Mouse (Mus musculus) lung, adult 2 months (tissue): Measurements from ENCODE around the gene Tstd3. TPM values are rescaled to one million over a fixed set of nuclear protein-coding genes. Genes with fewer than 3 reads are reported as not detected.
"Not testable (repeated sequence)": the region's sequence is repeated elsewhere in the genome, so short reads cannot be mapped to it uniquely, and the experiment has no call there.

Experiments used
- DNase-seq: peaks from one replicate; pipeline ENCODE4 v3.0.0; 2022
- H3K4me1 ChIP-seq: fragments of 200-500 bp; 2 replicates; pipeline ENCODE4 v1.6.1; 2011; ENCODE audit warnings: low read length; ENCODE audit not compliant: control insufficient read depth, insufficient read depth
- H3K4me3 ChIP-seq: fragments of 200-500 bp; replicated peaks from 2 replicates; pipeline ENCODE3; 2011; ENCODE audit warnings: low read depth, mild to moderate bottlenecking, control low read depth, low read length; ENCODE audit errors: extremely low read depth
- CTCF ChIP-seq: fragments of 200-500 bp; IDR thresholded peaks from 2 replicates; pipeline ENCODE4 v1.5.1; 2011; ENCODE audit warnings: mild to moderate bottlenecking, low read length, control low read depth; ENCODE audit not compliant: insufficient read depth
- POLR2A ChIP-seq: fragments of 200-500 bp; IDR thresholded peaks from 2 replicates; pipeline ENCODE4 v1.6.1; 2011; ENCODE audit warnings: low read depth, mild to moderate bottlenecking, control low read depth, low read length, borderline replicate concordance; ENCODE audit errors: extremely low read depth
- WGBS: fragments of 180-500 bp; shearing (Covaris S2); methylation state at CpG from one replicate; pipeline ENCODE4 v1.1.7; 2018; 5-methylcytosine and 5-hydroxymethylcytosine counted together
- polyA plus RNA-seq: library from polyadenylated mRNA; depleted of rRNA; stranded (reverse); fragments of >200 nt; gene quantifications from 2 replicates; pipeline ENCODE4 v1.2.3, GENCODE M21; 2012; rRNA removed

The Tstd3 gene
- polyA plus RNA-seq, 1 experiment, result 1.5 TPM

DNA sequence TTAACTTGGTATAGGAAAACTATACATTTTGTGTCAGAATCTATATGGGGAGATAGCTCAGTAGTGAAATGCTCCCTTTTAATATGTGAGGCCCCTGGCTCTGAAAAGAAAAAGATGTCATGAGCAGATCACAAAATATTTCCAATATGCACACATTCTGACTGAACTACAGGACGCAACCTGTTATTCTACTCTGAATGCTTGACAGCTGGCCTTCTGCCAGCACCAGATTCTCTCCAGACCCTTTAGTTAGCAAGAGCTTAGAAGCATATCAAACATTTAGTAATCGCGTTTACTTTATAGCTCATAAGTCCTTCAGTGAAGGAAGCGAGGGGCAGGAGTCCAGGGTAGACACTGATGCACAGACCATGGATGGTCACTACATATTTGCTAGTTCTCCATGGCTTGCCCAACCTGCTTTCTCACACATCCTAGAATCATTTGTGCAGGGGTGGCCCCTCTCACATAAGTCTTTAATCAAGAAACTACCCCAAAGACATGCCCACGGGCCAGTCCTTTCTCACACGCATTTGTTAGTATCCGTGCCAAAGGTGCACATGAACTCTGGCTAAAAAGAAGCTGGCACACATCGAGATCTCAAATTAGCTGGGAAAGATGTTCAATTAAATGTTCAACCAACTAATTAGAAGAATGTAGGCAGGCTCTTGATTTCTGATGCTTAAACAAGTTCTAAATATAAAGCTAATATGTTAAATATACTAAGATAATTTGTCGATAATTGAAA is 5.4 kb downstream of the Tstd3 start:
- no peak for DNase-seq
- WGBS, result 81% methylated on average over 9 of the region's 9 CpGs
- Histone ChIP-seq H3K4me3 (no peak overlapping the region), H3K4me1 (peaks cover 4% of the 10 kb centered on the region; the same call in 1 of the 2 replicates)
- TF ChIP-seq CTCF (no peak), POLR2A (no peak)

- TF ChIP-seq CTCF (no peak), POLR2A (no peak)
- WGBS, result 52% methylated on average over 1 of the region's 1 CpGs
- Histone ChIP-seq H3K4me1 (no peaks in the 10 kb centered on the region; the same call in 1 of the 2 replicates), H3K4me3 (no peak overlapping the region)
- DNase-seq, result no peak
Observed at GRCm38 (mm10) chr4:21758860-21759259, 8.2 kb downstream of the Tstd3 start.

DNA sequence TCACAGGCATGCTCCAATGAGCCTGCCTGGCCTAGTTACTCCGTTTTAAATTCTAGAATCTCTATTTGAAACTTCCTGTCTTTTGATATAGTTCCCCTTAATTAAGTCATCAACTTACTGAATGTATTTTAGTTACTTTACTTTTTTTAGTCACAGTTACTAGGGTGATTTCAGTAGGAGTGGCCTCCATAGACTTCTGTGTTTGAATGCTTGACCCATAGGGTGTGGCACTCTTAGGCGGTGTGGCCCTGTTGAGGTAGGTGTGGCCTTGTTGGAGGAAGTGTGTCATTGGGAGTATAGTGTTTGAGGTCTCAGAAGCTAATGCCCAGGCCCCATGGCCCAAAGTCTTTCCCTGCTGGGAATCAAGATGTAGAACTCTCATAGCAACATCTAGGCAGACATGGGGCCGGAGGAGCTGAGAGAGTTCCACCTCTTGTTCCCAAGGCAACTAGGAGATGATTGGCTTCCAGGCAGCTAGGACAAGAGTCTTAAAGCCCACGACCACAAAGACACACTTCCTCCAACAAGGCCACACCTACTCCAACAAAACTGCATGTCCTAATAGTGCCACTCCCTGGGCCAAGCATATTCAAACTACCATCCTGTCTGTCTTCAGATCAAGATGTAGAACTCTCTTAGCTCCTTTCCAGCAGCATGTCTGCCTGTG is 11.8 kb downstream of the Tstd3 start:
- TF ChIP-seq POLR2A, result no peak
- no peak for TF ChIP-seq CTCF
- 47% methylated on average over 4 of the region's 4 CpGs for WGBS
- no peak for DNase-seq
- Histone ChIP-seq H3K4me3 (no peak overlapping the region), H3K4me1 (no peaks in the 10 kb centered on the region; the same call in 1 of the 2 replicates)

DNA sequence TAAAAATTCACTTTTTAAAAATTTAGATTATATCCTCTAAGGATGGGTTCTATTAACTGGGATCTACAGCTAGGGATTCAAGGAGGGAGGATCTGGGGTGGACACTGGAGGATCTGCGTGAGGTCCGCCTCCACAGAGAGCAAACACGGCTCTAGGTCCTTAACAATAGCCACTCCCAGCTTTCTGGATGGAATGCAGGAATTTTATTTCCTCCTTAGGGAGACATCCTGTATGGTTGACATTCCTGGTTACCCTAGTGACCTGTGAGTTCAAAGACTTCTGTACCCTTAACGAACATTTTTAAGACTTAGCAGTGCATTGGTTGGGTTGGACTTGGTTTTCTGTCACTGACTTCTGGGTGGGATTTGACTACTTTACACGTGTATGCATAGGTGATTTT is 21.3 kb downstream of the Tstd3 start:
- H3K4me1 ChIP-seq, result no peaks in the 10 kb centered on the region
- TF ChIP-seq CTCF (no peak), POLR2A (no peak)
- no peak overlapping the region for H3K4me3 ChIP-seq
- WGBS, result 55% methylated on average over 5 of the region's 5 CpGs
- DNase-seq, result no peak

GRCm38 (mm10) chr4:21744142-21744541 is 22.9 kb downstream of the Tstd3 start:
- not testable (repeated sequence) for DNase-seq, H3K4me1 ChIP-seq, H3K4me3 ChIP-seq
- WGBS, result 98% methylated on average over 8 of the region's 8 CpGs

DNA sequence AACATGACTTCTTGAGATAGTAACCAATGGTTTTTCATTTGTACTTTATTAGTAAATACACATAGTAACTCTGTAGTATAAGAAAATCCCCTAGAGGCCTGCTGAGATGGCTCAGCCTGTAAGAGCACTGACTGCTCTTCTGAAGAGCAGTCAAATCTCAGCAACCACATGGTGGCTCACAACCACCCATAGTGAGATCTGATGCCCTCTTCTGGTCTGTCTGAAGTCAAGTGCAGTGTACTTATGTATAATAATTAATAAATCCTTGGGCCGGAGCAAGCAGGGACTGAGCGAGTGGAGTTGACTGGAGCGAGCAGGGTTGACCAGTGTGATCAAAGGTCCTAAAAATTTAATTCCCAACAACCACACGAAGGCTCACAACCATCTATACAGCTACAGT is 27.8 kb downstream of the Tstd3 start:
- TF ChIP-seq CTCF (no peak), POLR2A (no peak)
- 59% methylated on average over 4 of the region's 4 CpGs for WGBS
- no peak overlapping the region for H3K4me3 ChIP-seq
- no peaks in the 10 kb centered on the region for H3K4me1 ChIP-seq
- DNase-seq, result no peak

GRCm38 (mm10) chr4:21727615-21728165 is 39.3 kb downstream of the Tstd3 start, which contains the start of gene Ccnc:
TSS of gene Ccnc (plus strand) at chr4:21727701.
- TF ChIP-seq CTCF (no peak), POLR2A (peak; percentile 88)
- Histone ChIP-seq H3K4me3 (peak within 1 kb of the TSS; percentile 93), H3K4me1 (no peaks in the 10 kb centered on the region)
- WGBS, result under 1% methylated on average over 37 of the region's 37 CpGs
- peak; percentile 89 for DNase-seq

- TF ChIP-seq POLR2A (no peak), CTCF (peak; percentile 41; the same call in 1 of the 2 replicates)
- Histone ChIP-seq H3K4me1 (no peaks in the 10 kb centered on the region), H3K4me3 (peak overlapping the region; percentile 93)
- peak; percentile 8 for DNase-seq
- WGBS, result 1% methylated on average over 22 of the region's 22 CpGs
Observed at GRCm38 (mm10) chr4:21726912-21727614, 39.9 kb downstream of the Tstd3 start.

GRCm38 (mm10) chr4:21722752-21723334 is 44.2 kb downstream of the Tstd3 start:
- TF ChIP-seq CTCF (no peak), POLR2A (no peak)
- DNase-seq, result no peak
- no peaks in the 10 kb centered on the region for H3K4me1 ChIP-seq
- no peak overlapping the region for H3K4me3 ChIP-seq
- 56% methylated on average over 7 of the region's 7 CpGs for WGBS

DNA sequence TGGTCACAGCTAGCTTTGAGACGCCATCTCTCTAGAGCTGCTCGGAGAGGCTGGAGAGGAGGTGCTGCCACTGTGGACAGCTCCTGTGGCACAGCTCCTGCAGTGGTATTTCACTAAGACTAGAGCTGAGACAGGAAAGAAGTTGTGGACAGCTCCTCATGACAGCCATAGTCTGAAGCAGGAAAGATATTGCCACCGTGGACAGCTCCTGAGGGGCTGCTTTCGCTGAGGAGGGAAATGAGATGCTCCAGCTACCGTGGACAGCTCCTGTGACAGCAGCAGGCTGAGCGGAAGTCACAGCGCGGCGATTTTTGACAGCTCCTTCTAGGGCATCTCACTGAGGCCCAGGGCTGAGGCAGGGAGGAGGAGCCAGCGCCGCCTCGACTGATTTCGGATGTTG is 54.9 kb downstream of the Tstd3 start:
- H3K4me3 ChIP-seq, result no peak overlapping the region
- H3K4me1 ChIP-seq, result no peaks in the 10 kb centered on the region
- TF ChIP-seq POLR2A (no peak), CTCF (no peak)
- WGBS, result 3% methylated on average over 13 of the region's 13 CpGs
- peak; percentile 18 for DNase-seq

Other genes starting within 250 kb of the Tstd3 start
- not detected in 2 replicates for gene Prdm13, start 81.2 kb downstream of the Tstd3 start, polyA plus RNA-seq
- 3.7 and 6.2 TPM in 2 replicates for gene Ccnc, start 39.5 kb downstream of the Tstd3 start, polyA plus RNA-seq
- gene Usp45, start 56 bp downstream of the Tstd3 start, polyA plus RNA-seq, result 3.5 and 3.9 TPM in 2 replicates
- gene Pnisr, start 80.4 kb upstream of the Tstd3 start, polyA plus RNA-seq, result 47.8 and 50.5 TPM in 2 replicates
- 1.4 and 2.5 TPM in 2 replicates for gene Coq3, start 112.5 kb upstream of the Tstd3 start, polyA plus RNA-seq
- 0.58 and 0.76 TPM in 2 replicates for gene Faxc, start 164.1 kb upstream of the Tstd3 start, polyA plus RNA-seq